Mouse (Mus musculus) WW6 (cell line): ENCODE results near the gene Psmd2.

ENCODE experiments used
- DNase-seq: peaks from one replicate; pipeline ENCODE4 v3.0.0-alpha.2; 2013; ENCODE audit warnings: low read depth, low spot score

Psmd2 gene

DNA sequence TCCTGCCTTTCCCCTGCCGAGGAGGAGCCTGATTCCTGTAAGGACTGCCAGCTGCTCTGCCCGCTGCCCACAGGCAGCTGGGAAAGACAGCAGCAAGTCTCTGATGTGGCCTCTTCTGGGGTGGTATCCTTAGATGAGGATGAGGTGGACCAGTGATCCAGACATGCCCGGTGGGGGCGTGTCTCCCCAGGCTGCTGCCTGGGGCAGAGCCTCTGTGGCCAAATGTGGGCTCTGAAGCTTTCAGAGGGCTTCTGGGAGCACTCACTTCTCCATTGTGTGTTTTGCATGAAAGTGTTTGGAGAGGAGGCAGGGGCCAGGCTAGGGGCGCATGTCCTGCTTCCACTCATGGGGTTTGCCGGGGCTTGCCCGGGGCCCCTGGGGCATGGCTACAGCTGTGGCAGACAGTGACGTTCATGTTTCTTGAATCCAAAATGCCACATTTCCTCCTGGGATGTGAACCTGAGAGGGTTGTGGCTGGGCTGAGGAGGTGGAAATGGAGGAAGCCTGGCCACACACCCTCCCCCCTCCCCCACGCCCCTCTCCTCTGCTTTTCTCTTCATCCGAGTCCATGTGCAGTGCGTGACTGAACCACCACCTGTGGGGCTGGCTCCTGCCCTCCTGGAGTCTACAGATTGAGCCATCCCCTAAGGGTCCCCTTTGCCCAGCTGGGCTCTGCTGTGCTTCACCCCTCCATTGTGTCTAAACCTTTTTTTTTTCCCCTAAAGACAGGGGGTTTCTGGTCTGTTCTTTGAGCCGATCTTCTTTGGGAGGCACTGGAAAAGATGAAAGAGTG, 50.5 kb downstream of the Psmd2 start:
- no peak for DNase-seq

DNA sequence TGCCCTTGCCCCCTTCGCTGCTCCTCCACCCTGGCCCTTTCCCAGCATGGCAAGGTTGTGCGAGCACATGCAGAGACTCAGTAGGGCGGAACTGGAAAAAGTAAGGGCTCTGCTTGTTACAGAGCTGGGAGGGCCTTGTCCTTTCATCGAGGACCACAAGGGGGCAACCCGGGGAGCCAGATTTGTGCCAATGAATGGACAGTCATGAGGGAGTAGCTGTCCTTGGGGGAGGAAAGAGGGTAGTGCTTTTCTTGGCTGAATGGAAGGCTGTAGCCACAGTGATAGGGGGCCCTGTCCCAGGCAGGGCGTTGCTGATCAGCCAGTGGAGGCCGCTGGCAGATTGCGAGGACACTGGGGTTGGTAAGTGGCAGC, 51.1 kb downstream of the Psmd2 start:
- DNase-seq, result no peak

- no peak for DNase-seq
Measured at GRCm38 (mm10) chr16:20703071-20703470, 51.6 kb downstream of the Psmd2 start.

GRCm38 (mm10) chr16:20703699-20704400, 52.4 kb downstream of the Psmd2 start:
- DNase-seq, result no peak

DNA sequence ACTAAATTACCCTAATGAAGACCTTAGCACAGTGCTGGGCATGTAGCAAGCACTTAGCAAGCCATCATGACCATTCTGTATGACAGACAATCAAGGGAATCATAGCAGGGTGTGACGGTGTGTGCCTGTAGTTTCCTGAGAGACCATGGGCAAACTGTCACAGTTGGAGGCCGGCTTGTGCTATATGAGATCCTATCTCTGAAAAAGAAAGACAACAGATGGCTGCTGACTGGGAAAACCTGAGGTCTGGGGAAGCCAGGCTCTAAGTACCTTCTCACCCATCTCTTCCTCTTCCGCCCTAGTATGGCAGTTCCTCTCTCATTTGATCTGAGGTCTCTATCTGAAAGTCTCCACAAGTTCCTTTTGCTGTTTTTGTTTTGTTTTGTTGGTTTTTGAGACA, 54.3 kb downstream of the Psmd2 start:
- DNase-seq, result no peak

GRCm38 (mm10) chr16:20706407-20707055, 55.1 kb downstream of the Psmd2 start:
- no peak for DNase-seq

DNA sequence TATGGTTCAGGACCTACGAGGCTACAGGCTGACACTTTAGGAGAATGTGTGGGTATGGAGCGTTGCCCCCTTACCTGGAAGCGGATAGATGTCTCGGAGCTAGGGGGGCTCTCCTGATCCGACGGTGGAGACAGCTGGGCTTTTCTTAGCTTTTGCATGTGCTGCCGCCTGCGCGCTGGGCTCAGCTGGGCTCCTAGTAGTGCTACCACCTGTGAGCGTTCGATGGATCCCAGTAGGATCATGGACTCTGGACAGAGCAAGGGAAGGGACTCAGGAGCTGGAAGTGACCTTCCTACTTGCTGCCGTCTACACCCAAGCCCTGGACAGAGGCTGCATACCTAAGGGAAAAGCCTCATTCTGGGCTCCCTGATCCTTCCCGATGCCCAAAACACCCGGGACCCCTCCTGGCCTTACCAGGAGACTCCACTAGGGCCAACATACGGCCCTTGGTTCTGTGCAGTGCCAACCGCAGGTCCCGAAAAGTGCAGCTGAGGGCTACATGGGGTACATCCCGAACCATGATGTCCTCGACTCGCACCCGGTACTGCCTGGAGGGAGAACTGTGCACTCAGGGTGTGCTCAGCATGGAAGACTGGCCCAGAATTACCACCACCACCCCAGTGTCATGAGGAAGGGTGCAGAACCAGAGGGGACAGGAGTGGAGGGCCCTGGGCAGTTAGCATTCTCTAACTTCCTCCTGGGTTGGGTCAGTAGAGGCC, 56.9 kb downstream of the Psmd2 start:
- DNase-seq, result no peak

GRCm38 (mm10) chr16:20708939-20709734, 57.7 kb downstream of the Psmd2 start:
- no peak for DNase-seq

GRCm38 (mm10) chr16:20710370-20710769, 58.9 kb downstream of the Psmd2 start:
- no peak for DNase-seq

GRCm38 (mm10) chr16:20710810-20711209, 59.4 kb downstream of the Psmd2 start:
- no peak for DNase-seq

GRCm38 (mm10) chr16:20712190-20712589, 60.7 kb downstream of the Psmd2 start:
- no peak for DNase-seq

DNA sequence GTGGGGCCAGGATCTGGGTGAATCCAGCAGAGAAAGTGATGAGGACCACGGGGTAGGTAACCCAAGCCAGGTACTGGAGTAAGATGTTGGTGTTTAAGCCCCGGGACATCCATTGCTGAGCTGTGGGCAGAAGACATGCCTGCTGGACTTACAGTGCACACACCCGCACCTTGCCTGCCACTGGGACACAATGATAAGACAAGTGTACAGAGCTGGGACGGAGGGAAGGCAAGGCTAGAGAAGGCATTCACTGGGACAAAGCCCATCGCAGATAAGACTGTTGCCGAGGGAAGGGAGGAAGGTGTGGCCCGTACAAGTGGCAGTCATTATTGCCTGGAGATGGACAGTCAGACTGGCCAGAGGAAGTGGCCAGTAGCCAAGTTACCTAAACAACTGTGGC, 61.4 kb downstream of the Psmd2 start:
- DNase-seq, result no peak
